Mouse (Mus musculus) embryonic fibroblast, embryonic 13.5 days (primary cell): ENCODE results near the gene D630045J12Rik.

ENCODE experiments used
- CTCF ChIP-seq: IDR thresholded peaks from 2 replicates; pipeline ENCODE4 v1.5.1; 2011; ENCODE audit warnings: mild to moderate bottlenecking, control low read depth, low read length, moderate library complexity, borderline replicate concordance; ENCODE audit not compliant: insufficient read depth
- POLR2A ChIP-seq: IDR thresholded peaks from 2 replicates; pipeline ENCODE4 v1.6.1; 2011; ENCODE audit warnings: low read depth, mild to moderate bottlenecking, control low read depth, low read length, moderate library complexity

DNA sequence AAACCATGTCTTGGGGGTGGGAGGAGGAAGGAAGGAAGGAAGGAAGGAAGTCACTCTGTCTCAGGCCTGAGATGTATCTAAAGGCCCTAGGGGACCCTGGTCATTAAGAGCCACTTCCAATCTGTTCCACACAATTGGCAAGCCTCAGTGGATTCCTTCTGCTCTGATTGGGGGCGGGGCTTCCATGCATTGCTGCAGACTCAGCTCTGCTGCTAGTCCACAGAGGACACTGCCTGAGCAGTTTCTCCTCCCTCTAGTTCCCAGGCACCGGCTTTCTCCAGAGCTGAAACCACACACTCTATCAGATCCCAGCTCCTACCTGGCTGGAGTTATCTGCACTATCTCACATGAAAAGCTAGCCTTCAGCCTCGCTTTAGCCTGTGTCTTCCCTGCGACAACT lies 21.8 kb downstream of the D630045J12Rik start:
- TF ChIP-seq POLR2A (no peak), CTCF (no peak)
